Mouse (Mus musculus): ENCODE measurements around the gene Islr2.

Gene Islr2

DNA sequence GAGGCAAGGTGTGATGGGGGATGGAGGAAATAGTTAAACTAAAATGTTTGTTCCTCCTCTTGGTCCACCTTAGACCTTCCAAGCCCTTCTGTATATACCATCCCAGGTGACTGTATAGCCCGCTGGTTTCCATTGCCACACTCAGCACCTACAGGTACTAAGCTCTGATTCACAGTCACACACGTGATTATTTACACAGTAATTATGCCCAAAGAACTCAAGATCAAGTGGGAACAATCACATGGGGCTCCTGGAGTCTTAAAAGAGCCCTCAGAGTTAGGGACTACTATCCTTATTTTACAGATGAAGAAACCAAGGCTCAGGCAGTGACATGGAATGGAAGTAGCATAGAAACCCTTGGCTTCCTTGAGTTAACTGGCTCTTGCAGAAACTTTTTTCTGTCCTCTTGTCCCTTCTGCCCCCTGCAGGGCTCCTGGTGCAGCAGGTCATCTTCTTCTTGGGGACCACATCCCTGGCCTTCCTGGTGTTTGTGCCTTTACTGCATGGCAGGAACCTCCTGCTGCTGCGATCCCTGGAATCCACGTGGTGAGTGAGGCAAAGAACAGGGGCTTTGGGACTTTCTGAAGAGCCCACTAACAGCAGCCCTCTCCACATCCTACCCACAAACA lies 53.3 kb downstream of the Islr2 start:
- no peak for DNase-seq

DNA sequence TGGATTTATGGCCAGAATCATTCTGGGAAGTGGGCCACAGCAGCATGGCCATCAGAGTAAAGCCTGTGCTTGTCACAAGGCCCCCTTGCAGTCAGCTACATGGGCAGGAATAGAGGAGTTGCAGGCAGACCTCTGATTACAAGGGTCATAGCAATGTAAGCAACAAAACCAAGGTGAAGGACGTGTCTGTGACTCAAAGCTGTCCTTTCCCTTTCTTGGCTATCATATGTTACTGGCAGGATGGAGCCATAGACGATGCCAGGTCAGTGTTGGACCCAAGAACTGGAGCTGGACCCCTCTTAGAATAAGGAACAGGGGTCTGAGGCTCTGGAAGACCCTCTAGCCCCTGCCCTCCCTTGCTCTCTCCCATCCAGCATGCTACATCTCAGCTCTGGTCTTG lies 55.3 kb downstream of the Islr2 start:
- DNase-seq = no peak
